Mouse (Mus musculus): ENCODE data around the gene Stk39. TPM values are rescaled to one million over a fixed set of nuclear protein-coding genes. Genes with fewer than 3 reads are reported as not detected.

Gene Stk39
- polyA plus RNA-seq, 1 experiment from 2014 or later, result 18.3 TPM

GRCm38 (mm10) chr2:68297955-68298354 is 174.1 kb downstream of the Stk39 start:
- H3K27me3 ChIP-seq (replicated peaks; ENCODE audit: control insufficient read depth, insufficient read depth, low read length), result no peaks in the 10 kb centered on the region
- H3K4me3 ChIP-seq (ENCODE audit: low read depth, low read length), result no peak overlapping the region
- no peaks in the 10 kb centered on the region for H3K9me3 ChIP-seq (ENCODE audit: control insufficient read depth, low read length)

DNA sequence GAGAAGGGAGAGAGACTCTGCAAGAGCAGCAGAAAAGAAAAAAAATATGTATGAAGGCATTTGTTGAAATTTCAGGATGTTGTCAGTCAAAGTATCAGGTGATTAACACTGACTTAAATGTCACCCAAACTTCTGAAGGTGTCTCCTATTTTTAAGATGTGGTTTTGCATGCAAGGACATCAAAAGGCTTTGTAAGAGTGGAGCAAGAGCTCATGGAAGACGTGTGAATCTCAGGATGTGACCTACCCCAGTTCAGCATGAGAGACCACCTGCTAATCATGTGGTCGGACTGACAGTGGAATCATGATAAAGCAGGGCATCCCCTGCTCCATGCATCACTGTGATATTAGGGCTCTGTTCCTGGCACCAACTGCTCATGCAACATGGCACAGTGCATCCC is 175.3 kb downstream of the Stk39 start:
- no peak for ATAC-seq (replicated peaks; ENCODE audit: low FRiP score, low TSS enrichment, low read depth)
- H3K36me3 ChIP-seq (ENCODE audit: control insufficient read depth, insufficient read depth, low read length), result no peaks in the 10 kb centered on the region
- no peak overlapping the region for H3K4me2 ChIP-seq (ENCODE audit: low read length)
- H3K27me3 ChIP-seq (replicated peaks; ENCODE audit: control insufficient read depth, insufficient read depth, low read length), result no peaks in the 10 kb centered on the region
- WGBS, result 83% methylated on average over 2 of the region's 2 CpGs
- no peaks in the 10 kb centered on the region for H3K9me3 ChIP-seq (ENCODE audit: control insufficient read depth, low read length)
- peaks cover 15% of the 10 kb centered on the region; the same call in 1 of the 2 replicates for H3K4me1 ChIP-seq (replicated peaks; ENCODE audit: control insufficient read depth, insufficient read depth, low read length)
- DNase-seq (ENCODE audit: low spot score), result no peak
- H3K27ac ChIP-seq (ENCODE audit: low read depth), result no peak overlapping the region
- H3K4me3 ChIP-seq (ENCODE audit: low read depth, low read length), result no peak overlapping the region
- H3K9ac ChIP-seq (ENCODE audit: low read length), result no peak overlapping the region

More at GRCm38 (mm10) chr2:68297955-68298354, 174.1 kb downstream of the Stk39 start:
- H3K9ac ChIP-seq (ENCODE audit: low read length), result no peak overlapping the region
- 92% methylated on average over 2 of the region's 2 CpGs for WGBS
- no peak overlapping the region for H3K4me2 ChIP-seq (ENCODE audit: low read length)
- DNase-seq (ENCODE audit: low spot score) (no peak), ATAC-seq (replicated peaks; ENCODE audit: low FRiP score, low TSS enrichment, low read depth) (no peak)
- no peak overlapping the region for H3K27ac ChIP-seq (ENCODE audit: low read depth)
- no peaks in the 10 kb centered on the region for H3K36me3 ChIP-seq (ENCODE audit: control insufficient read depth, insufficient read depth, low read length)
- 0 out of 2 replicates have a peak, but pooled peaks cover 4% of the 10 kb centered on the region for H3K4me1 ChIP-seq (replicated peaks; ENCODE audit: control insufficient read depth, insufficient read depth, low read length)

- peak overlapping the region; percentile 30 for H3K4me2 ChIP-seq (ENCODE audit: low read length)
- 25% methylated on average over 16 of the region's 16 CpGs for WGBS
- H3K9ac ChIP-seq (ENCODE audit: low read length), result no peak overlapping the region
- ATAC-seq (replicated peaks; ENCODE audit: low FRiP score, low TSS enrichment, low read depth) (peak; percentile 60; the same call in 1 of the 2 replicates), DNase-seq (ENCODE audit: low spot score) (no peak)
- H3K27ac ChIP-seq (ENCODE audit: low read depth), result peak overlapping the region; percentile 59
- H3K4me3 ChIP-seq (ENCODE audit: low read depth, low read length), result no peak overlapping the region
- H3K9me3 ChIP-seq (ENCODE audit: control insufficient read depth, low read length), result no peaks in the 10 kb centered on the region
- H3K4me1 ChIP-seq (replicated peaks; ENCODE audit: control insufficient read depth, insufficient read depth, low read length), result peaks cover 15% of the 10 kb centered on the region; the same call in 1 of the 2 replicates
- H3K36me3 ChIP-seq (ENCODE audit: control insufficient read depth, insufficient read depth, low read length), result no peaks in the 10 kb centered on the region
- H3K27me3 ChIP-seq (replicated peaks; ENCODE audit: control insufficient read depth, insufficient read depth, low read length), result no peaks in the 10 kb centered on the region
Observed at GRCm38 (mm10) chr2:68292539-68293320, 179.3 kb downstream of the Stk39 start.

DNA sequence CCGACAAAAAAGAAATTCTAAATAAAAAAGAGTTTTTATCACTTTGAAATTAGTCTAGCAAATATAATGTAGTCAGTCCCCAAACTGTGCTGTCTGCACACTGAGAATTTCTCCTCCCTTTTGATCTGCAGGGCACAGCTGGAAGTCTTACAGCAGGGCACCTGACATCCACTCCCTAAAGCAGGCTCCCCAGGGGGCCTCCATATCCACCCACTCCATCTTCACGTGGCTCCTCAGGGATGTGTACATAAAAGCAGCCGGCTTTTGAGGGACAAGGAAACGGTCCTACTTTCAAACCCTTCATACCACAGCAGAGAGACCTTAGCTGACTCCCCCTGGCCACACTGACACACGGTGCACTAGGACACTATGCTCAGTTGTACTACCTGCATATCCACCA is 180.2 kb downstream of the Stk39 start:
- no peak overlapping the region for H3K4me2 ChIP-seq (ENCODE audit: low read length)
- 0 out of 2 replicates have a peak overlapping the region, but pooled peaks have one; percentile 59 for H3K27ac ChIP-seq (ENCODE audit: low read depth)
- DNase-seq (ENCODE audit: low spot score) (no peak), ATAC-seq (replicated peaks; ENCODE audit: low FRiP score, low TSS enrichment, low read depth) (no peak)
- H3K36me3 ChIP-seq (ENCODE audit: control insufficient read depth, insufficient read depth, low read length), result no peaks in the 10 kb centered on the region
- no peak overlapping the region for H3K9ac ChIP-seq (ENCODE audit: low read length)
- 41% methylated on average over 5 of the region's 5 CpGs for WGBS
- H3K4me3 ChIP-seq (ENCODE audit: low read depth, low read length), result no peak overlapping the region
- peaks cover 15% of the 10 kb centered on the region; the same call in 1 of the 2 replicates for H3K4me1 ChIP-seq (replicated peaks; ENCODE audit: control insufficient read depth, insufficient read depth, low read length)
- no peaks in the 10 kb centered on the region for H3K27me3 ChIP-seq (replicated peaks; ENCODE audit: control insufficient read depth, insufficient read depth, low read length)
- no peaks in the 10 kb centered on the region for H3K9me3 ChIP-seq (ENCODE audit: control insufficient read depth, low read length)

DNA sequence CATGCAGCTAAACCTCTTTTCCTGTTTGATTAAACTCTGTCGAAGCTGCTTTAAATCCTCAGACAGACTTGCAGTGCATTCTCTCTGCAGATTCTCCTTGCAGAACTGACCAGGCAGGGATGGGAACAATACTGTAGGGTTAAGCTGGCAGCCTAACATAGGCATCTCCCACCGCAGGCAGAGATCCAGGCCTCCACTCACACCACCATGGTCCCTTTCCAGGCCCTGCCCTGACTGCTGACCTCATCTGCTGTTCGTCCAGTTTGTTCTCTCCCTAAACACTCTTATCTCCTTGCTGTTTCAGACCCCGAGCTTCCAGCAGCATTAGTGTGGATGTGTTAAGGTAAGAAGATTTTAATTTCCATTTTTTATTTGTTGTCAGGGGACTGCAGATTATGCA is 182.1 kb downstream of the Stk39 start:
- Histone ChIP-seq H3K4me3 (ENCODE audit: low read depth, low read length) (no peak overlapping the region), H3K9ac (ENCODE audit: low read length) (no peak overlapping the region), H3K27me3 (replicated peaks; ENCODE audit: control insufficient read depth, insufficient read depth, low read length) (no peaks in the 10 kb centered on the region), H3K27ac (ENCODE audit: low read depth) (no peak overlapping the region), H3K4me1 (replicated peaks; ENCODE audit: control insufficient read depth, insufficient read depth, low read length) (peaks cover 15% of the 10 kb centered on the region; the same call in 1 of the 2 replicates), H3K4me2 (ENCODE audit: low read length) (no peak overlapping the region), H3K9me3 (ENCODE audit: control insufficient read depth, low read length) (no peaks in the 10 kb centered on the region), H3K36me3 (ENCODE audit: control insufficient read depth, insufficient read depth, low read length) (no peaks in the 10 kb centered on the region)
- WGBS, result 21% methylated on average over 4 of the region's 4 CpGs
- ATAC-seq (replicated peaks; ENCODE audit: low FRiP score, low TSS enrichment, low read depth) (no peak), DNase-seq (ENCODE audit: low spot score) (no peak)

GRCm38 (mm10) chr2:68289177-68289576 is 182.9 kb downstream of the Stk39 start:
- Histone ChIP-seq H3K4me1 (replicated peaks; ENCODE audit: control insufficient read depth, insufficient read depth, low read length) (peaks cover 15% of the 10 kb centered on the region; the same call in 1 of the 2 replicates), H3K27me3 (replicated peaks; ENCODE audit: control insufficient read depth, insufficient read depth, low read length) (no peaks in the 10 kb centered on the region), H3K4me2 (ENCODE audit: low read length) (no peak overlapping the region), H3K27ac (ENCODE audit: low read depth) (no peak overlapping the region), H3K4me3 (ENCODE audit: low read depth, low read length) (no peak overlapping the region), H3K36me3 (ENCODE audit: control insufficient read depth, insufficient read depth, low read length) (no peaks in the 10 kb centered on the region), H3K9me3 (ENCODE audit: control insufficient read depth, low read length) (no peaks in the 10 kb centered on the region), H3K9ac (ENCODE audit: low read length) (no peak overlapping the region)
- ATAC-seq (replicated peaks; ENCODE audit: low FRiP score, low TSS enrichment, low read depth) (no peak), DNase-seq (ENCODE audit: low spot score) (no peak)
- 70% methylated on average over 10 of the region's 10 CpGs for whole genome bisulfite sequencing

DNA sequence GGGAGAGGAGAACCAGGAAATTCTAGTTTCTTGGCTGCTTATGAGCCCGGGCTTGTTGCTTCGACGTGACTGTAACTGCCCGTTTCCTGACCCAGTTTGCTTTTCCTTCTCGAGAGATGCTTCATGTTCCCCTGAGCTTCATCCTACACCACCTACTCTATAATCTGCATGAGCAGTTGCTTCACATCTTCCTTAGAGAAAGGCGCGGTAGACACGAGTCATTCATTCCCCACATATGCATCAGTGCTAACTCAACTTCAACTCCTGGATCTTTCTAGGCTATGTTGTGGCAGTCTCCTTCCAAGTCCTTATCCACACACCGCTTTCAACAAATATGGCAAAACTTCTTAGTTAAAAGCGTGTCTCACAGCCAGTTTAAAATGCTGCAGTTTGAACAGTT is 184.0 kb downstream of the Stk39 start:
- Histone ChIP-seq H3K4me2 (ENCODE audit: low read length) (no peak overlapping the region), H3K4me3 (ENCODE audit: low read depth, low read length) (no peak overlapping the region), H3K4me1 (replicated peaks; ENCODE audit: control insufficient read depth, insufficient read depth, low read length) (peaks cover 10% of the 10 kb centered on the region; the same call in 1 of the 2 replicates), H3K27ac (ENCODE audit: low read depth) (no peak overlapping the region), H3K9ac (ENCODE audit: low read length) (no peak overlapping the region), H3K36me3 (ENCODE audit: control insufficient read depth, insufficient read depth, low read length) (no peaks in the 10 kb centered on the region), H3K9me3 (ENCODE audit: control insufficient read depth, low read length) (no peaks in the 10 kb centered on the region), H3K27me3 (replicated peaks; ENCODE audit: control insufficient read depth, insufficient read depth, low read length) (no peaks in the 10 kb centered on the region)
- DNase-seq (ENCODE audit: low spot score) (no peak), ATAC-seq (replicated peaks; ENCODE audit: low FRiP score, low TSS enrichment, low read depth) (no peak)
- 97% methylated on average over 10 of the region's 10 CpGs for WGBS

DNA sequence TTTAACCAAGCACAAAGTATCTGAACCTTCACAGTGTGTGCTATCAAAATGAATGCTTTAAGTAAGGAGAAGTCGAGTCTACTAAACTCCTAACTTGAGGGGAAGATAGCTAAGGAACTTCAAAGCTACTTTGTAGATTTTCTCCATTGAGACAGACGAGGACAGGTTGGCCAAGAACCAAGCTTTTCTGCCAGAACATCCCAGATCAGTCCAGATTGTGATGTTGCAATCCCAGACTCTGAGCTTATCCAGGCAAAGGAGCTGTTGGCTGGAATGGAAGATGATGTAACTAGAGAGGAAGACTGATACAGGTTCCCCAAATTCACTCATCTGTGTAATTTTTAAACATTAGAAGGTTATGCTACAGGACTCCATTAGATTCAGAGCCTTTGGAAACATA is 187.7 kb downstream of the Stk39 start:
- ATAC-seq (replicated peaks; ENCODE audit: low FRiP score, low TSS enrichment, low read depth), result no peak
- Histone ChIP-seq H3K9me3 (ENCODE audit: control insufficient read depth, low read length) (no peaks in the 10 kb centered on the region), H3K36me3 (ENCODE audit: control insufficient read depth, insufficient read depth, low read length) (no peaks in the 10 kb centered on the region), H3K4me2 (ENCODE audit: low read length) (no peak overlapping the region), H3K4me1 (replicated peaks; ENCODE audit: control insufficient read depth, insufficient read depth, low read length) (no peaks in the 10 kb centered on the region), H3K27me3 (replicated peaks; ENCODE audit: control insufficient read depth, insufficient read depth, low read length) (no peaks in the 10 kb centered on the region), H3K9ac (ENCODE audit: low read length) (no peak overlapping the region), H3K4me3 (ENCODE audit: low read depth, low read length) (no peak overlapping the region), H3K27ac (ENCODE audit: low read depth) (no peak overlapping the region)
- 56% methylated on average over 2 of the region's 2 CpGs for WGBS
- DNase-seq (ENCODE audit: low spot score), result no peak

All from intestine, embryonic 14.5 days (tissue).